Mouse (Mus musculus): ENCODE data around the gene Olfr984. TPM values are rescaled to one million over a fixed set of nuclear protein-coding genes. Genes with fewer than 3 reads are reported as not detected.

Gene Olfr984
- polyA plus RNA-seq, 1 experiment from 2014 or later = not detected

DNA sequence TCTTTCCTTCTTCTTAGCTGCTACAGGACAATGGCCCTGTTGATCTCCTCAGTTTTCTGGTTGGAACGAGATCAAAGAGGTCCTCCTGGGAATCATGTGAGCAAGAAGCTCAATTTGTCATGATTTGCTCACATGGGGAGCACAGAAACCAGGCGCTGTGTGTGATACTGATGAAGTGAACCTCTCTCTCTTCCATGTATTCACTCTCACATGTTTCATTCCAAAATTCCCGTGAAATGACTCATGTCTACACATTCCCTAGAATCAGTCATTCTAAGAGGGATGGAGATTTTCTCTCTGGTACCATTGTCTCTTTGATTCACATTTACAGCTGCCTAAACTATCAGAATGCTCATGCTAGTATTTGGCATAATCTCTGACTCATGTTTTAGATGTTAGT is 19.2 kb downstream of the Olfr984 start:
- no peak for ATAC-seq (ENCODE audit: low FRiP score, low TSS enrichment)

GRCm38 (mm10) chr9:40093495-40093894 is 20.5 kb downstream of the Olfr984 start, which contains the start of gene Olfr983:
Gene Olfr983 (minus strand): TSS chr9:40093595.
- Histone ChIP-seq H3K9ac (ENCODE audit: low read depth, low read length) (no peak within 1 kb of the TSS), H3K4me2 (replicated peaks; ENCODE audit: low read depth, low read length) (no peak within 1 kb of the TSS), H3K36me3 (ENCODE audit: control insufficient read depth, insufficient read depth, low read length) (no peaks in the 10 kb centered on the region), H3K27me3 (ENCODE audit: control insufficient read depth, insufficient read depth, low read length) (no peaks in the 10 kb centered on the region), H3K4me3 (ENCODE audit: low read length) (no peak within 1 kb of the TSS), H3K4me1 (ENCODE audit: control insufficient read depth, insufficient read depth, low read length) (no peaks in the 10 kb centered on the region), H3K27ac (ENCODE audit: low read depth, low read length) (no peak within 1 kb of the TSS), H3K9me3 (ENCODE audit: control insufficient read depth, low read length) (no peaks in the 10 kb centered on the region)
- WGBS = 77% methylated on average over 2 of the region's 2 CpGs
- no peak for ATAC-seq (ENCODE audit: low FRiP score, low TSS enrichment)

More for the DNA sequence above, 19.2 kb downstream of the Olfr984 start:
- H3K4me3 ChIP-seq (ENCODE audit: low read length) = no peak overlapping the region
- H3K9me3 ChIP-seq (ENCODE audit: control insufficient read depth, low read length) = no peaks in the 10 kb centered on the region
- no peak overlapping the region for H3K4me2 ChIP-seq (replicated peaks; ENCODE audit: low read depth, low read length)
- no peak overlapping the region for H3K9ac ChIP-seq (ENCODE audit: low read depth, low read length)
- no peak overlapping the region for H3K27ac ChIP-seq (ENCODE audit: low read depth, low read length)
- H3K36me3 ChIP-seq (ENCODE audit: control insufficient read depth, insufficient read depth, low read length) = no peaks in the 10 kb centered on the region
- H3K27me3 ChIP-seq (ENCODE audit: control insufficient read depth, insufficient read depth, low read length) = no peaks in the 10 kb centered on the region
- 66% methylated on average over 3 of the region's 3 CpGs for WGBS
- H3K4me1 ChIP-seq (ENCODE audit: control insufficient read depth, insufficient read depth, low read length) = no peaks in the 10 kb centered on the region

DNA sequence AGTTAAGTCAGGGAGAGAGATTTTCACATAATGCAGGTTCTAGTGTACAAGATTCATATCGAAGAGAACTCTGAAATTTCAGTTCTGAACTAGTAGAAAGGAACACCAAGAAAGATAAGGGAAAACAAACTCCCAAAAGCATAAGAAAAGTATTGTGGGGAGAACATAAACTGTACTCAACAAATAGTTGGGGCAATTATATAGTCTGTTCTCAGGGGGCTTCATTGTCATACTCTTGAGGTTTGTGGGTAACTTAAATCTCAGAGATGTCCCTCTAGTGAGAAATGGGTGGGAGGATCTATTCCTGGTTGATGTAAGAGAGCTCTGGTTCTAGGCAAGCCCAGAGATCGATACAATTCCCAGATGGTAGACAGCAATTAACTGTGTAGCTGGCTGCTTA is 40.5 kb downstream of the Olfr984 start, which contains the start of gene Olfr982:
Olfr982 (plus strand) TSS at position 301 of the 400 bp plus-strand sequence.
- 80% methylated on average over 2 of the region's 2 CpGs for WGBS
- Histone ChIP-seq H3K4me1 (ENCODE audit: control insufficient read depth, insufficient read depth, low read length) (no peaks in the 10 kb centered on the region), H3K9ac (ENCODE audit: low read depth, low read length) (no peak within 1 kb of the TSS), H3K9me3 (ENCODE audit: control insufficient read depth, low read length) (no peaks in the 10 kb centered on the region), H3K27me3 (ENCODE audit: control insufficient read depth, insufficient read depth, low read length) (no peaks in the 10 kb centered on the region), H3K4me2 (replicated peaks; ENCODE audit: low read depth, low read length) (no peak within 1 kb of the TSS), H3K27ac (ENCODE audit: low read depth, low read length) (no peak within 1 kb of the TSS), H3K4me3 (ENCODE audit: low read length) (no peak within 1 kb of the TSS), H3K36me3 (ENCODE audit: control insufficient read depth, insufficient read depth, low read length) (no peaks in the 10 kb centered on the region)
- no peak for ATAC-seq (ENCODE audit: low FRiP score, low TSS enrichment)

GRCm38 (mm10) chr9:40050138-40050537 is 63.9 kb downstream of the Olfr984 start:
- H3K9me3 ChIP-seq (ENCODE audit: control insufficient read depth, low read length) = no peaks in the 10 kb centered on the region
- no peak for ATAC-seq (ENCODE audit: low FRiP score, low TSS enrichment)
- 94% methylated on average over 19 of the region's 19 CpGs for WGBS

More at GRCm38 (mm10) chr9:40050138-40050537, 63.9 kb downstream of the Olfr984 start:
- H3K27me3 ChIP-seq (ENCODE audit: control insufficient read depth, insufficient read depth, low read length) = no peaks in the 10 kb centered on the region
- no peak overlapping the region for H3K9ac ChIP-seq (ENCODE audit: low read depth, low read length)
- H3K27ac ChIP-seq (ENCODE audit: low read depth, low read length) = no peak overlapping the region
- H3K36me3 ChIP-seq (ENCODE audit: control insufficient read depth, insufficient read depth, low read length) = no peaks in the 10 kb centered on the region
- H3K4me1 ChIP-seq (ENCODE audit: control insufficient read depth, insufficient read depth, low read length) = no peaks in the 10 kb centered on the region
- H3K4me2 ChIP-seq (replicated peaks; ENCODE audit: low read depth, low read length) = no peak overlapping the region
- H3K4me3 ChIP-seq (ENCODE audit: low read length) = no peak overlapping the region

Other genes starting within 250 kb of the Olfr984 start
- gene Olfr972, start 247.8 kb downstream of the Olfr984 start, polyA plus RNA-seq (2014; fragmentation: Nextera tagmentation; extraction: Ambion mirVana) = not detected in 2 replicates
- not detected in 2 replicates for gene Olfr229, start 206.9 kb downstream of the Olfr984 start, polyA plus RNA-seq (2014; fragmentation: Nextera tagmentation; extraction: Ambion mirVana)
- gene Olfr974, start 176.7 kb downstream of the Olfr984 start, polyA plus RNA-seq (2014; fragmentation: Nextera tagmentation; extraction: Ambion mirVana) = not detected in 2 replicates
- gene Olfr975, start 162.2 kb downstream of the Olfr984 start, polyA plus RNA-seq (2014; fragmentation: Nextera tagmentation; extraction: Ambion mirVana) = 0.07 TPM in 1 of 2 replicates, not detected in the other
- gene Olfr976, start 153.1 kb downstream of the Olfr984 start, polyA plus RNA-seq (2014; fragmentation: Nextera tagmentation; extraction: Ambion mirVana) = not detected in 2 replicates
- gene Olfr978, start 122.1 kb downstream of the Olfr984 start, polyA plus RNA-seq (2014; fragmentation: Nextera tagmentation; extraction: Ambion mirVana) = not detected in 2 replicates
- gene Olfr979, start 110.7 kb downstream of the Olfr984 start, polyA plus RNA-seq (2014; fragmentation: Nextera tagmentation; extraction: Ambion mirVana) = not detected in 2 replicates
- gene Olfr980, start 104.6 kb downstream of the Olfr984 start, polyA plus RNA-seq (2014; fragmentation: Nextera tagmentation; extraction: Ambion mirVana) = not detected in 2 replicates
- not detected in 2 replicates for gene Olfr981, start 92.7 kb downstream of the Olfr984 start, polyA plus RNA-seq (2014; fragmentation: Nextera tagmentation; extraction: Ambion mirVana)
- gene Olfr982, start 40.4 kb downstream of the Olfr984 start, polyA plus RNA-seq (2014; fragmentation: Nextera tagmentation; extraction: Ambion mirVana) = not detected in 2 replicates
- gene Olfr983, start 20.6 kb downstream of the Olfr984 start, polyA plus RNA-seq (2014; fragmentation: Nextera tagmentation; extraction: Ambion mirVana) = not detected in 2 replicates
- not detected in 2 replicates for gene Olfr985, start 16.0 kb upstream of the Olfr984 start, polyA plus RNA-seq (2014; fragmentation: Nextera tagmentation; extraction: Ambion mirVana)
- gene Tmem225, start 33.9 kb upstream of the Olfr984 start, polyA plus RNA-seq (2014; fragmentation: Nextera tagmentation; extraction: Ambion mirVana) = not detected in 2 replicates
- gene Olfr986, start 66.7 kb upstream of the Olfr984 start, polyA plus RNA-seq (2014; fragmentation: Nextera tagmentation; extraction: Ambion mirVana) = not detected in 2 replicates
- 7.2 and 8.5 TPM in 2 replicates for gene Zfp202, start 78.1 kb upstream of the Olfr984 start, polyA plus RNA-seq (2014; fragmentation: Nextera tagmentation; extraction: Ambion mirVana)
- gene Scn3b, start 155.0 kb upstream of the Olfr984 start, polyA plus RNA-seq (2014; fragmentation: Nextera tagmentation; extraction: Ambion mirVana) = 0.20 and 0.24 TPM in 2 replicates

All from kidney, embryonic 14.5 days (tissue).